Mouse (Mus musculus) G1E (cell line): ENCODE results near the gene Slc1a5. TPM values are rescaled to one million over a fixed set of nuclear protein-coding genes. Genes with fewer than 3 reads are reported as not detected.

Experiments used
- ATAC-seq: 2 replicates; pipeline ENCODE4 v1.8.0; 2016; ENCODE audit warnings: mild to moderate bottlenecking; ENCODE audit not compliant: insufficient number of reproducible peaks, poor library complexity, low FRiP score, severe bottlenecking; ENCODE audit errors: extremely low read depth
- DNase-seq: peaks from one replicate; pipeline ENCODE4 v3.0.0; 2012; ENCODE audit warnings: low spot score
- H3K27me3 ChIP-seq: 2 replicates; pipeline ENCODE4 v1.6.1; 2012; ENCODE audit warnings: mild to moderate bottlenecking, low read length, inconsistent platforms; ENCODE audit not compliant: insufficient read depth
- H3K36me3 ChIP-seq: replicated peaks from 2 replicates; pipeline ENCODE3; 2012; ENCODE audit warnings: mild to moderate bottlenecking, inconsistent platforms
- H3K4me1 ChIP-seq: 2 replicates; pipeline ENCODE4 v1.6.1; 2012; ENCODE audit warnings: low read depth, low read length, inconsistent platforms, mixed read lengths; ENCODE audit not compliant: insufficient read depth
- H3K4me3 ChIP-seq: 2 replicates; pipeline ENCODE4 v1.5.1; 2012; ENCODE audit warnings: low read depth, mild to moderate bottlenecking, inconsistent platforms, low read length, moderate library complexity, mixed read lengths
- H3K9me3 ChIP-seq: replicated peaks from 2 replicates; pipeline ENCODE4 v1.6.1; 2012; ENCODE audit warnings: inconsistent platforms
- CTCF ChIP-seq: IDR thresholded peaks from 2 replicates; pipeline ENCODE4 v1.5.1; 2012; ENCODE audit warnings: low read depth, low read length, inconsistent platforms, mixed read lengths
- GATA1 ChIP-seq: IDR thresholded peaks from 2 replicates; pipeline ENCODE4 v1.6.1; 2012; ENCODE audit warnings: borderline replicate concordance, low read length, inconsistent platforms, mixed read lengths
- GATA2 ChIP-seq: IDR thresholded peaks from 2 replicates; pipeline ENCODE4 v1.6.1; 2012; ENCODE audit warnings: low read depth, low read length, inconsistent platforms, borderline replicate concordance
- POLR2AphosphoS5 ChIP-seq: IDR thresholded peaks from 2 replicates; pipeline ENCODE4 v1.6.1; 2012; ENCODE audit warnings: low read depth, low read length, inconsistent platforms; ENCODE audit not compliant: insufficient replicate concordance
- TAL1 ChIP-seq: conservative IDR thresholded peaks from 2 replicates; pipeline ENCODE4 v1.6.1; 2012; ENCODE audit warnings: low read depth, low read length, inconsistent platforms, mixed read lengths
- polyA plus RNA-seq: library from polyadenylated mRNA; stranded (reverse); fragments of >175 nt; gene quantifications from 2 replicates; pipeline ENCODE4 v1.2.3, GENCODE M21; 2012
- total RNA-seq, 2 experiments: library from RNA; stranded (forward) in 1 of 2; stranded (reverse) in 1 of 2; fragments of 200-1000 nt in 1 of 2; fragments of >200 nt in 1 of 2; fragmentation: Nextera tagmentation in 1 of 2; gene quantifications; 2 replicates each; pipeline ENCODE4 v1.2.3; 2014 to 2017

The Slc1a5 gene
- total and polyA plus RNA-seq, 3 experiments: 7.1 to 61.2 (median 14.7) TPM

DNA sequence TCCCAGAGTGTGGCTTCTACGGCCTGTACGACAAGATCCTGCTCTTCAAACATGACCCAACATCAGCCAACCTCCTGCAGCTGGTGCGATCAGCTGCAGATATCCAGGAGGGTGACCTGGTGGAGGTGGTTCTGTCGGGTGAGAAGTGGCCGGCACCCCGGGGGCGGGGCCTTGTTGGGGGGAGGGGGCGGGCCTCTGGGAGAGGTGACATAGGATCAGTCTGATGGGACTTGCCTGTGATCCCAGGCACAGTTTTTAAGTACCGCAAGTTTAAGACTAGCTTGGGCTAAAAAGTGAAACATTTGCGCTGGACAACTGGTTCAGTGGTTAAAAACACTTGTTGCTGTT, 64.7 kb downstream of the Slc1a5 start:
- H3K4me1 ChIP-seq: peaks cover 56% of the 10 kb centered on the region
- ATAC-seq: no peak
- TF ChIP-seq TAL1: no peak
- no peak for TF ChIP-seq POLR2AphosphoS5
- TF ChIP-seq GATA1: no peak
- TF ChIP-seq GATA2: no peak
- no peak for TF ChIP-seq CTCF
- H3K27me3 ChIP-seq: no peaks in the 10 kb centered on the region
- no peak for DNase-seq
- peaks cover 67% of the 10 kb centered on the region for H3K36me3 ChIP-seq
- H3K4me3 ChIP-seq: peak overlapping the region; percentile 76; the same call in 1 of the 2 replicates
- no peaks in the 10 kb centered on the region for H3K9me3 ChIP-seq

DNA sequence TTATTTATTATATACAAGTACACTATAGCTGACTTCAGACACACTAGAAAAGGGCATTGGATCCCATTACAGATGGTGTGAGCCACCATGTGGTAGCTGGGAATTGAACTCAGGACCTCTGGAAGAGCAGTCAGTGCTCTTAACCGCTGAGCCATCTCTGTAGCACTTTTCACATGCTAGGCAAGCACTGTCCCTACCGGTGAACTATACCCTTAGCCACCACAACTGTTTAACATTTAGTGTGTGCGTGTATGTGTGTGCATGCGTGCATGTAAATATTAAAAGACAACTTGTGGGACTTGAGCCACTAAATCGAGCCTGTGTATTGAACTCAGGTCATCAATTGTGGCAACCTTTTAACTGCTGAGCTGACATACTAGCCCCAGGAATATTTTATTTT, 65.6 kb downstream of the Slc1a5 start:
- no peak for TF ChIP-seq GATA1
- Histone ChIP-seq H3K27me3 (no peaks in the 10 kb centered on the region), H3K9me3 (no peaks in the 10 kb centered on the region), H3K4me1 (peaks cover 47% of the 10 kb centered on the region), H3K36me3 (peaks cover 61% of the 10 kb centered on the region), H3K4me3 (no peak overlapping the region)
- no peak for DNase-seq
- no peak for ATAC-seq

DNA sequence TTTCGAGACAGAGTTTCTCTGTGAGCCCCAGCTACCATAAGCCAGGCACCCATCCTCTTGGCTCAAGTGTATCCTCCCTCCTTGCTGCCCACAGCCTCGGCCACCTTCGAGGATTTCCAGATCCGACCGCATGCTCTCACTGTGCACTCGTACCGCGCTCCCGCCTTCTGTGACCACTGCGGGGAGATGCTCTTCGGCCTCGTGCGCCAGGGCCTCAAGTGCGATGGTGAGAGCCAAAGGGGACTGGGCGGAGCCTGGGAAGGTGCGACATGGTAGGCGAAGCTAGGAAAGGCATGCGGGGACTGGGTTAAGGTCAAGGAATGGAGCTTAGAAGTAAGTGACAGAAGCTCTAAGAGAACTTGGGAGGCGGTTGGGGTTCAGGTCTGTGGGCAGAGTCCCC, 66.4 kb downstream of the Slc1a5 start:
- DNase-seq (no peak), ATAC-seq (no peak)
- TF ChIP-seq GATA1: no peak
- no peak for TF ChIP-seq TAL1
- TF ChIP-seq POLR2AphosphoS5: no peak
- TF ChIP-seq GATA2: no peak
- no peak for TF ChIP-seq CTCF
- Histone ChIP-seq H3K4me1 (peaks cover 39% of the 10 kb centered on the region), H3K27me3 (no peaks in the 10 kb centered on the region), H3K9me3 (no peaks in the 10 kb centered on the region), H3K4me3 (no peak overlapping the region), H3K36me3 (peaks cover 58% of the 10 kb centered on the region)

Other genes with a start within 250 kb of the Slc1a5 start
- gene Arhgap35, start 166.3 kb upstream of the Slc1a5 start, total RNA-seq (2014; fragmentation: Nextera tagmentation): 12.2 and 14.4 TPM in 2 replicates
- 7.0 and 8.0 TPM in 2 replicates for gene Arhgap35, start 166.3 kb upstream of the Slc1a5 start, total RNA-seq (2017)
- 2.3 and 3.5 TPM in 2 replicates for gene Arhgap35, start 166.3 kb upstream of the Slc1a5 start, polyA plus RNA-seq
- not detected in 2 replicates for gene Ceacam15, start 105.6 kb upstream of the Slc1a5 start, total RNA-seq (2014; fragmentation: Nextera tagmentation)
- 0.27 TPM in 1 of 2 replicates, not detected in the other for gene Ceacam15, start 105.6 kb upstream of the Slc1a5 start, total RNA-seq (2017)
- not detected in 2 replicates for gene Ceacam15, start 105.6 kb upstream of the Slc1a5 start, polyA plus RNA-seq
- not detected in 2 replicates for gene Ceacam9, start 59.4 kb upstream of the Slc1a5 start, total RNA-seq (2014; fragmentation: Nextera tagmentation)
- gene Ceacam9, start 59.4 kb upstream of the Slc1a5 start, total RNA-seq (2017): 0.06 and 0.49 TPM in 2 replicates
- not detected in 2 replicates for gene Ceacam9, start 59.4 kb upstream of the Slc1a5 start, polyA plus RNA-seq
- gene Ap2s1, start 42.9 kb upstream of the Slc1a5 start, total RNA-seq (2014; fragmentation: Nextera tagmentation): 67.8 and 71.1 TPM in 2 replicates
- 97.6 and 127 TPM in 2 replicates for gene Ap2s1, start 42.9 kb upstream of the Slc1a5 start, total RNA-seq (2017)
- gene Ap2s1, start 42.9 kb upstream of the Slc1a5 start, polyA plus RNA-seq: 373 and 405 TPM in 2 replicates
- 40.3 and 67.7 TPM in 2 replicates for gene Strn4, start 34.5 kb downstream of the Slc1a5 start, total RNA-seq (2014; fragmentation: Nextera tagmentation)
- gene Strn4, start 34.5 kb downstream of the Slc1a5 start, total RNA-seq (2017): 33.8 and 38.9 TPM in 2 replicates
- gene Strn4, start 34.5 kb downstream of the Slc1a5 start, polyA plus RNA-seq: 62.4 and 64.4 TPM in 2 replicates
- 12.3 and 18.0 TPM in 2 replicates for gene Fkrp, start 35.4 kb downstream of the Slc1a5 start, total RNA-seq (2014; fragmentation: Nextera tagmentation)
- 10.5 and 11.3 TPM in 2 replicates for gene Fkrp, start 35.4 kb downstream of the Slc1a5 start, total RNA-seq (2017)
- gene Fkrp, start 35.4 kb downstream of the Slc1a5 start, polyA plus RNA-seq: 30.6 and 32.9 TPM in 2 replicates
- gene Prkd2, start 61.6 kb downstream of the Slc1a5 start, total RNA-seq (2014; fragmentation: Nextera tagmentation): 23.6 and 28.7 TPM in 2 replicates
- 3.9 and 4.4 TPM in 2 replicates for gene Prkd2, start 61.6 kb downstream of the Slc1a5 start, total RNA-seq (2017)
- gene Prkd2, start 61.6 kb downstream of the Slc1a5 start, polyA plus RNA-seq: 13.6 and 22.4 TPM in 2 replicates
- 0.30 TPM in 1 of 2 replicates, not detected in the other for gene Dact3, start 94.0 kb downstream of the Slc1a5 start, total RNA-seq (2014; fragmentation: Nextera tagmentation)
- 0.05 and 0.12 TPM in 2 replicates for gene Dact3, start 94.0 kb downstream of the Slc1a5 start, total RNA-seq (2017)
- 0.28 and 0.30 TPM in 2 replicates for gene Dact3, start 94.0 kb downstream of the Slc1a5 start, polyA plus RNA-seq
- gene Gng8, start 110.4 kb downstream of the Slc1a5 start, total RNA-seq (2014; fragmentation: Nextera tagmentation): not detected in 2 replicates
- gene Gng8, start 110.4 kb downstream of the Slc1a5 start, total RNA-seq (2017): 0.23 TPM in 1 of 2 replicates, not detected in the other
- not detected in 2 replicates for gene Gng8, start 110.4 kb downstream of the Slc1a5 start, polyA plus RNA-seq
- not detected in 2 replicates for gene Ptgir, start 125.2 kb downstream of the Slc1a5 start, total RNA-seq (2014; fragmentation: Nextera tagmentation)
- gene Ptgir, start 125.2 kb downstream of the Slc1a5 start, total RNA-seq (2017): 3.1 and 3.5 TPM in 2 replicates
- 0.05 and 0.07 TPM in 2 replicates for gene Ptgir, start 125.2 kb downstream of the Slc1a5 start, polyA plus RNA-seq
- gene Calm3, start 142.8 kb downstream of the Slc1a5 start, total RNA-seq (2014; fragmentation: Nextera tagmentation): 157 and 166 TPM in 2 replicates
- gene Calm3, start 142.8 kb downstream of the Slc1a5 start, total RNA-seq (2017): 313 and 344 TPM in 2 replicates
- gene Calm3, start 142.8 kb downstream of the Slc1a5 start, polyA plus RNA-seq: 792 and 815 TPM in 2 replicates
- not detected in 2 replicates for gene Pnmal2, start 163.3 kb downstream of the Slc1a5 start, total RNA-seq (2014; fragmentation: Nextera tagmentation)
- 0.06 and 0.22 TPM in 2 replicates for gene Pnmal2, start 163.3 kb downstream of the Slc1a5 start, total RNA-seq (2017)
- gene Pnmal2, start 163.3 kb downstream of the Slc1a5 start, polyA plus RNA-seq: not detected in 2 replicates
- not detected in 2 replicates for gene Pnmal1, start 178.3 kb downstream of the Slc1a5 start, total RNA-seq (2014; fragmentation: Nextera tagmentation)
- gene Pnmal1, start 178.3 kb downstream of the Slc1a5 start, total RNA-seq (2017): 0.05 TPM in 1 of 2 replicates, not detected in the other
- gene Pnmal1, start 178.3 kb downstream of the Slc1a5 start, polyA plus RNA-seq: 0.01 TPM in 1 of 2 replicates, not detected in the other
- gene Gm42372, start 201.7 kb downstream of the Slc1a5 start, total RNA-seq (2014; fragmentation: Nextera tagmentation): not detected in 2 replicates
- gene Gm42372, start 201.7 kb downstream of the Slc1a5 start, total RNA-seq (2017): 0.06 and 0.22 TPM in 2 replicates
- not detected in 2 replicates for gene Gm42372, start 201.7 kb downstream of the Slc1a5 start, polyA plus RNA-seq
- 7.1 and 8.2 TPM in 2 replicates for gene Ccdc8, start 211.4 kb downstream of the Slc1a5 start, total RNA-seq (2014; fragmentation: Nextera tagmentation)
- gene Ccdc8, start 211.4 kb downstream of the Slc1a5 start, total RNA-seq (2017): 3.3 and 4.1 TPM in 2 replicates
- 17.6 and 18.6 TPM in 2 replicates for gene Ccdc8, start 211.4 kb downstream of the Slc1a5 start, polyA plus RNA-seq
- gene Ppp5c, start 246.6 kb downstream of the Slc1a5 start, total RNA-seq (2014; fragmentation: Nextera tagmentation): 102 and 112 TPM in 2 replicates
- 44.9 and 50.2 TPM in 2 replicates for gene Ppp5c, start 246.6 kb downstream of the Slc1a5 start, total RNA-seq (2017)
- gene Ppp5c, start 246.6 kb downstream of the Slc1a5 start, polyA plus RNA-seq: 92.9 and 94.1 TPM in 2 replicates